Mouse (Mus musculus) kidney, embryonic 15.5 days (tissue): ENCODE results near the gene Cyp27a1. TPM values are rescaled to one million over a fixed set of nuclear protein-coding genes. Genes with fewer than 3 reads are reported as not detected.

Source experiments
- ATAC-seq: fragments of 200-750 bp; cut with Nextera tagmentation; replicated peaks from 2 replicates; pipeline ENCODE4 v1.8.0; 2017; ENCODE audit warnings: moderate TSS enrichment; ENCODE audit not compliant: low FRiP score
- H3K27ac ChIP-seq: fragments of 300-500 bp; sonication (generic); 2 replicates; pipeline ENCODE4 v1.5.1; 2015; ENCODE audit warnings: mild to moderate bottlenecking, inconsistent platforms
- H3K27me3 ChIP-seq: fragments of 300-500 bp; sonication (generic); 2 replicates; pipeline ENCODE4 v1.6.1; 2015; ENCODE audit warnings: inconsistent platforms
- H3K36me3 ChIP-seq: fragments of 300-500 bp; sonication (generic); 2 replicates; pipeline ENCODE4 v1.6.1; 2015; ENCODE audit warnings: inconsistent platforms
- H3K4me1 ChIP-seq: fragments of 300-500 bp; sonication (generic); 2 replicates; pipeline ENCODE4 v1.6.1; 2015; ENCODE audit warnings: inconsistent platforms
- H3K4me2 ChIP-seq: fragments of 300-500 bp; sonication (generic); 2 replicates; pipeline ENCODE4 v1.6.1; 2015; ENCODE audit warnings: moderate library complexity, mild to moderate bottlenecking, inconsistent platforms
- H3K4me3 ChIP-seq: fragments of 300-500 bp; sonication (generic); replicated peaks from 2 replicates; pipeline ENCODE4 v1.5.1; 2015; ENCODE audit warnings: mild to moderate bottlenecking, inconsistent platforms
- H3K9ac ChIP-seq: fragments of 300-500 bp; sonication (generic); 2 replicates; pipeline ENCODE4 v1.6.1; 2015; ENCODE audit warnings: mild to moderate bottlenecking, inconsistent platforms
- H3K9me3 ChIP-seq: fragments of 300-500 bp; sonication (generic); replicated peaks from 2 replicates; pipeline ENCODE4 v1.6.1; 2016; ENCODE audit warnings: inconsistent platforms
- WGBS: fragments of 180-500 bp; shearing (Covaris S2); methylation state at CpG from one replicate; pipeline ENCODE4 v1.1.7; 2015; ENCODE audit warnings: mixed read lengths; 5-methylcytosine and 5-hydroxymethylcytosine counted together
- polyA plus RNA-seq: library from polyadenylated mRNA; unstranded; fragments of >200 nt; fragmentation: Nextera tagmentation; extraction: Ambion mirVana; gene quantifications from 2 replicates; pipeline ENCODE4 v1.2.1, GENCODE M21; 2015

The Cyp27a1 gene
- polyA plus RNA-seq, 1 experiment from 2014 or later, result 7.2 TPM

DNA sequence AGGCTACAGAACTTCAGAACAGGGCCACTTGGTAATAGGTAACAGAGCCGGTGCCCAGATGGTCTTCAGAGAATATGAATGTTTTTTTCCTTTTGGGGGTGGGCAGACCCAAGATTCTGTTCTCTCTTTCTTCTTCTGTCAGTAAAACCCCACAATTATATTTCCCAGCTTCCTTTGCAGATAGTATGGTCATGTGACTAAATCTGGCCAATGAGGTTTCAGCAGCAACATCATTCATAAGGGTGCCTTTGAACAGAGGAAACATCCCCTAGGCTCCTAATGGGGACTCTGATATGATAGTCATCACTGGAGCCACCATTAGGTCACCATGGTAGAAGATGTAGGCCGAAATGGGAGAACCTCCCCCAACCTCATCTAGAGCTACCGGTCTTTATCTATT is 39.5 kb downstream of the Cyp27a1 start:
- peaks cover 16% of the 10 kb centered on the region for H3K27me3 ChIP-seq
- H3K4me3 ChIP-seq, result no peak overlapping the region
- WGBS, result 97% methylated on average over 3 of the region's 3 CpGs
- no peak for ATAC-seq
- H3K4me2 ChIP-seq, result no peak overlapping the region
- H3K4me1 ChIP-seq, result peaks cover 14% of the 10 kb centered on the region
- no peaks in the 10 kb centered on the region for H3K36me3 ChIP-seq
- H3K9me3 ChIP-seq, result no peaks in the 10 kb centered on the region
- H3K9ac ChIP-seq, result no peak overlapping the region
- no peak overlapping the region for H3K27ac ChIP-seq

DNA sequence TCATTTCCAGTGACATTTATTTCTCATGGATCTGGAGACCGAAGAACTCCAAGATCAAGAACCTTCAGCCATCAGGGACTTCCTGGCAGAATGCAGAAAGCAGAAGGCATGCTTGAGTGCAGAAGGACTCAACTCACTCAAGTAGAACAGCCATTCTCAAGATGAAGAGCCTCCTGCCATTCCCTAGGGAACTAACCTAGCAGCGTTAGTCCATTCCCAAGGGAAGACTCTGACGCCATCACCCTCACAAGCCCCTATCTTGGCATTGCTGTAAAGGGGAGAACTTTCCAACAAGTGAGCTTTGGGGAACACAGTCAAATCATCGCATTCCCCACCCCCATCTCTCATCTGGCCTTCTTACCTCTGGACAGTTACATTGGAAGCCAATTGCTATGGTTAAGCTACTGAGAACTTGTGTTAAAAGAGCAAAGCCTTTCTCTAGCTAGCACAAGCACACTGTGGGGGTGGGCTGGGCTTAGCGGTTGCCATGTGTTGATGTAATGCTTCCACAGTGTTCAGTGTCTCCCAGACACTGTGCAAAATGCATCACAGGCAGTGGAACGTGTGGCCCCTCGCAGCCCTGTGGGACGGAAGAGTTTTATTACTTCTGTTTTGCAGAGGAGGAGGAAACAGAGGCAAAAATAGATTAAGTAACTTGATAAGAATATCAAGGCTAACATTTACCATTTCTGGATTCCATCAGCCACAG is 40.0 kb downstream of the Cyp27a1 start:
- H3K4me3 ChIP-seq, result no peak overlapping the region
- no peaks in the 10 kb centered on the region for H3K36me3 ChIP-seq
- H3K27me3 ChIP-seq, result peaks cover 15% of the 10 kb centered on the region
- H3K9ac ChIP-seq, result no peak overlapping the region
- no peaks in the 10 kb centered on the region for H3K9me3 ChIP-seq
- peaks cover 12% of the 10 kb centered on the region for H3K4me1 ChIP-seq
- 71% methylated on average over 8 of the region's 8 CpGs for WGBS
- no peak overlapping the region for H3K4me2 ChIP-seq
- no peak for ATAC-seq
- H3K27ac ChIP-seq, result no peak overlapping the region

DNA sequence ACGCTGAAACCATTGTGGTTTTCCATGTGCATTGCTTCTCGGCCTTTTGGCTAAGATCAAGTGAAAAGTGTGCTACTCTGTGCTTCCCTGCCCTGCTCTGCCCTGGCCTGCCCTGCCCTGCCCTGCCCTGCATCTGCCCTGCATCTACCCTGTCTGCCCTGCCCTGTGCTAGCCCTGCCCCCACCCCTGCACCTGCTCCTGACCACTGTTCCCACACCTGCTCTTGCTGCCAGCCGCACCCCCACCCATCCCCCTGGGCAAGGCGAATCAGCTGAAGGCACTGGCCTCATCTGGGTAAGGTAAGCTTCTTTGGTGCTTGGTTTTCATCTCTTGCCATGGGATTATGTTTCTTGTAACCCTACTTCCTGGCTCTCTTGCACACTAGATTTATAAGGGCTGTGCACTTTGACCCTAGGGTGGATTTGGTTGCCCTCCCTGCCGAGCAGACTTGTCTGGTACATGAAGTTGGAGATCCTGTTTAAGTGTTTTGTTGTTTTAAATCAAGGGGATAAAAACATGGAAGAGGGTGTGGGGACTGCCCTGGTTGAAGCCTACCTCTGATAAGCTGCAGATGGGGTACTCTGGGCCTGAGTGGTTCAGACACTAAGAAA is 40.9 kb downstream of the Cyp27a1 start:
- peaks cover 3% of the 10 kb centered on the region for H3K4me1 ChIP-seq
- peaks cover 10% of the 10 kb centered on the region for H3K27me3 ChIP-seq
- ATAC-seq, result no peak
- H3K9ac ChIP-seq, result no peak overlapping the region
- no peak overlapping the region for H3K4me2 ChIP-seq
- H3K9me3 ChIP-seq, result no peaks in the 10 kb centered on the region
- WGBS, result 39% methylated on average over 5 of the region's 5 CpGs
- no peaks in the 10 kb centered on the region for H3K36me3 ChIP-seq
- H3K4me3 ChIP-seq, result no peak overlapping the region
- no peak overlapping the region for H3K27ac ChIP-seq

GRCm38 (mm10) chr1:74759773-74760172 is 46.4 kb downstream of the Cyp27a1 start:
- H3K9ac ChIP-seq, result no peak overlapping the region
- H3K4me2 ChIP-seq, result no peak overlapping the region
- H3K27me3 ChIP-seq, result peaks cover 44% of the 10 kb centered on the region
- no peaks in the 10 kb centered on the region for H3K9me3 ChIP-seq
- H3K4me1 ChIP-seq, result no peaks in the 10 kb centered on the region
- H3K36me3 ChIP-seq, result no peaks in the 10 kb centered on the region
- ATAC-seq, result no peak
- 26% methylated on average over 4 of the region's 4 CpGs for WGBS
- no peak overlapping the region for H3K4me3 ChIP-seq
- H3K27ac ChIP-seq, result no peak overlapping the region

GRCm38 (mm10) chr1:74763081-74763480 is 49.7 kb downstream of the Cyp27a1 start:
- peaks cover 65% of the 10 kb centered on the region for H3K27me3 ChIP-seq
- no peaks in the 10 kb centered on the region for H3K9me3 ChIP-seq
- H3K4me1 ChIP-seq, result no peaks in the 10 kb centered on the region
- no peak for ATAC-seq
- no peak overlapping the region for H3K4me2 ChIP-seq
- no peak overlapping the region for H3K9ac ChIP-seq
- no peaks in the 10 kb centered on the region for H3K36me3 ChIP-seq
- 3% methylated on average over 6 of the region's 6 CpGs for WGBS
- no peak overlapping the region for H3K4me3 ChIP-seq
- H3K27ac ChIP-seq, result no peak overlapping the region

GRCm38 (mm10) chr1:74770727-74771466 is 57.5 kb downstream of the Cyp27a1 start:
- Histone ChIP-seq H3K4me3 (peak overlapping the region; percentile 50), H3K9ac (no peak overlapping the region), H3K9me3 (no peaks in the 10 kb centered on the region), H3K4me2 (peak overlapping the region; percentile 84), H3K4me1 (peaks cover 49% of the 10 kb centered on the region), H3K36me3 (no peaks in the 10 kb centered on the region), H3K27me3 (peaks cover 90% of the 10 kb centered on the region), H3K27ac (no peak overlapping the region)
- ATAC-seq, result 0 out of 2 replicates have a peak, but pooled peaks have one; percentile 5
- 2% methylated on average over 35 of the region's 35 CpGs for WGBS

GRCm38 (mm10) chr1:74771467-74771844 is 58.1 kb downstream of the Cyp27a1 start:
- peak overlapping the region; percentile 36; the same call in 1 of the 2 replicates for H3K9ac ChIP-seq
- WGBS, result 2% methylated on average over 25 of the region's 26 CpGs
- peak overlapping the region; percentile 84 for H3K4me2 ChIP-seq
- H3K4me1 ChIP-seq, result peaks cover 54% of the 10 kb centered on the region
- H3K27me3 ChIP-seq, result peaks cover 92% of the 10 kb centered on the region
- H3K27ac ChIP-seq, result no peak overlapping the region
- H3K9me3 ChIP-seq, result no peaks in the 10 kb centered on the region
- H3K36me3 ChIP-seq, result no peaks in the 10 kb centered on the region
- peak overlapping the region; percentile 50 for H3K4me3 ChIP-seq
- ATAC-seq, result 0 out of 2 replicates have a peak, but pooled peaks have one; percentile 16

DNA sequence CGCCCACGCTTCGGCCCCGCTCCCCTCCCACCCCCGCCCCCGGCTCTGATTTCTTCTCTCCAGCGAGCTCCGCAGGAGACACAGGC is 58.3 kb downstream of the Cyp27a1 start, which contains the start of gene Wnt6:
Wnt6 (plus strand) TSS at position 48 of the 86 bp plus-strand sequence.
- Histone ChIP-seq H3K4me1 (peaks cover 54% of the 10 kb centered on the region), H3K27ac (no peak within 1 kb of the TSS), H3K36me3 (no peaks in the 10 kb centered on the region), H3K9me3 (no peaks in the 10 kb centered on the region), H3K4me2 (peak within 1 kb of the TSS; percentile 84), H3K27me3 (peaks cover 92% of the 10 kb centered on the region), H3K9ac (peak within 1 kb of the TSS; percentile 36), H3K4me3 (peak within 1 kb of the TSS; percentile 50)
- WGBS, result 3% methylated on average over 6 of the region's 8 CpGs
- ATAC-seq, result no peak

DNA sequence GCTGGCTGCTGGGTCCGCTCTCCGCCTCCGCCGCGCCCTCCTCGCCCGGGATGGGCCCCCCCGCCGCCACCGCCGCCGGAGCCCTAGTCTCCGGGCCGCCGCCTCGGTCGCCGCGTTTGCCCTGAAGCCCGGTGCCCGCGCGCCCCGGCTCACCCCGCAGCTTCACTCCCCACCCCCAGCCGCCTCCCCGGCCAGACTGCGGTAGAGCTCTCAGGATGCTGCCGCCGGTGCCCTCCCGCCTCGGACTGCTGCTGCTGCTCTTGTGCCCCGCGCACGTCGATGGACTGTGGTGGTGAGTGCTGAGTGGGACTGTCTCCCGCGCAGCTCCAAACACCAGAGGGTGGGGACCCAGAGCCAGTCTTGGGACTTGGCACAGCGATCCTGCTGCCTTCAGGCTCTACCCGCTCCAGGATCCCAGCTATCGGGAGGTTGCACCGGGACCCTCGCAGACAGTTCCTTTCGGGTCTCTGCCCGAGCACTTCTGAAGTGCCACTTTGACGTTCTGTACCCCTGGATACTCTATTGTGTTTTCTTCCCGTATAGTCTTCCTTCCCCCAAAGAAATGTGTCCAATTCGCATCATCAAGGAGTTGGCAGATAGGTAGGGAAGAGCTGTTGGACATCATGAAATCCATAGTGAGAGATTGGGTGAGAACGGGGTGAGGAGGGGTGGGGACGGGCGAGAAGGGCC is 58.7 kb downstream of the Cyp27a1 start:
- Histone ChIP-seq H3K27ac (no peak overlapping the region), H3K36me3 (no peaks in the 10 kb centered on the region), H3K9me3 (no peaks in the 10 kb centered on the region), H3K4me3 (peak overlapping the region; percentile 50), H3K4me2 (peak overlapping the region; percentile 84), H3K9ac (peak overlapping the region; percentile 36), H3K27me3 (peaks cover 92% of the 10 kb centered on the region), H3K4me1 (peaks cover 54% of the 10 kb centered on the region)
- no peak for ATAC-seq
- WGBS, result under 1% methylated on average over 48 of the region's 51 CpGs

DNA sequence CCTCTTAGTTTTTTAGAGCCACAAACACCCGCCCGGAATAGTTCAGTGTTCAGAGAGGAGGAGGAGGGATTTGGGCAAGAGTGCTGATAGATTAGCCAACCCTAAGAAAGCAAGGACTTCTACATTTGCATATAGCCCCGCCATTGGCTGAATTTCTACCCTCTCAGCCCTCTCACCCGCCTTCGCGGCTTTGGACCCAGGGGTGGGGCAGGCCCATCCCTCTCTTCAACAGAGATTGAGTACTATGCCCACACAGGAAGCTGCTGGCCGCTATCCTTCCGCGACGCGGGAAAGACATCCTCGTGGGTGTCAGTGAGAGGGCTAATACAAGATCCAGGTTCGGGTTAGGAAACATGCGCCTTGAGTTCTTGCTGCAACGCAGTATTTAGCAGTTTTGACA is 59.8 kb downstream of the Cyp27a1 start:
- peaks cover 54% of the 10 kb centered on the region for H3K4me1 ChIP-seq
- H3K4me2 ChIP-seq, result peak overlapping the region; percentile 84
- no peaks in the 10 kb centered on the region for H3K36me3 ChIP-seq
- WGBS, result under 1% methylated on average over 15 of the region's 15 CpGs
- no peak overlapping the region for H3K9ac ChIP-seq
- ATAC-seq, result peak; percentile 92
- no peaks in the 10 kb centered on the region for H3K9me3 ChIP-seq
- H3K27me3 ChIP-seq, result peaks cover 91% of the 10 kb centered on the region
- H3K27ac ChIP-seq, result no peak overlapping the region
- H3K4me3 ChIP-seq, result peak overlapping the region; percentile 50

GRCm38 (mm10) chr1:74774062-74774461 is 60.7 kb downstream of the Cyp27a1 start:
- 13% methylated on average over 7 of the region's 7 CpGs for WGBS
- H3K27me3 ChIP-seq, result peaks cover 93% of the 10 kb centered on the region

DNA sequence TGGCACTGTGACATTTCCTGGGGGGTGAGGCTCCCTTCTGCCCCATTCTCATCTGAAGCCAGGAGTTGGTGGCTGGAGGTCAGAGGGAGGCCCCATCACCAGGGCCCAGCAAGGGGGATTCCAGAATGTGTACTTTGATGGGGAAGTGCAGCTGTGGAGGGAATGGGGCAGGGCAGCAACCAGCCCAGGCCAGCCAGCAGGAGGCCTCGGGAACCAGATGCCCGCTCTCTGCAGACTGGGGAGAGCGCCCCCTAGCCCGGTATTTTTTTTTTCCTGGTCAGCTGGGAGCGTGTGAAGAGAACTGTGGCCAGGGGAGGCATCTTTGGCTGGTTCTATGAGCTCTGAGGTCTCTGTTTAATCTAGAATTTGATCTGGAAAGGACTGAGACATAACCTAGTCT is 62.4 kb downstream of the Cyp27a1 start:
- ATAC-seq, result no peak
- Histone ChIP-seq H3K4me1 (peaks cover 38% of the 10 kb centered on the region), H3K4me2 (no peak overlapping the region), H3K9ac (no peak overlapping the region), H3K4me3 (no peak overlapping the region), H3K9me3 (no peaks in the 10 kb centered on the region), H3K27ac (no peak overlapping the region), H3K36me3 (no peaks in the 10 kb centered on the region), H3K27me3 (peaks cover 88% of the 10 kb centered on the region)
- 13% methylated on average over 5 of the region's 5 CpGs for WGBS

More at GRCm38 (mm10) chr1:74774062-74774461, 60.7 kb downstream of the Cyp27a1 start:
- H3K4me2 ChIP-seq, result no peak overlapping the region
- peaks cover 54% of the 10 kb centered on the region for H3K4me1 ChIP-seq
- no peak overlapping the region for H3K4me3 ChIP-seq
- ATAC-seq, result no peak
- H3K9ac ChIP-seq, result no peak overlapping the region
- H3K27ac ChIP-seq, result no peak overlapping the region
- no peaks in the 10 kb centered on the region for H3K9me3 ChIP-seq
- no peaks in the 10 kb centered on the region for H3K36me3 ChIP-seq
